Mouse (Mus musculus) right cerebral cortex, postnatal 25 days (tissue): ENCODE data around the gene Ddx58.

Experiments used
- DNase-seq: peaks from one replicate; pipeline ENCODE4 v3.0.0; 2022

Ddx58 gene

GRCm38 (mm10) chr4:40233062-40233664 is 6.5 kb downstream of the Ddx58 start:
- DNase-seq: no peak

GRCm38 (mm10) chr4:40229723-40230122 is 9.9 kb downstream of the Ddx58 start:
- DNase-seq: no peak

- DNase-seq: no peak
These were observed 11.7 kb downstream of the Ddx58 start for GRCm38 (mm10) chr4:40227886-40228285.

- DNase-seq: no peak
These were observed 12.5 kb downstream of the Ddx58 start for GRCm38 (mm10) chr4:40227131-40227530.

- no peak for DNase-seq
These were observed 13.5 kb downstream of the Ddx58 start for GRCm38 (mm10) chr4:40226095-40226494.

- no peak for DNase-seq
These were observed 17.6 kb downstream of the Ddx58 start for GRCm38 (mm10) chr4:40221876-40222585.

- DNase-seq: no peak
These were observed 18.4 kb downstream of the Ddx58 start for GRCm38 (mm10) chr4:40221004-40221760.

GRCm38 (mm10) chr4:40220437-40220836 is 19.2 kb downstream of the Ddx58 start:
- DNase-seq: no peak

GRCm38 (mm10) chr4:40218382-40218781 is 21.2 kb downstream of the Ddx58 start:
- no peak for DNase-seq

- no peak for DNase-seq
These were observed 21.7 kb downstream of the Ddx58 start for GRCm38 (mm10) chr4:40217910-40218309.

- no peak for DNase-seq
These were observed 27.5 kb downstream of the Ddx58 start for GRCm38 (mm10) chr4:40212177-40212576.

- no peak for DNase-seq
These were observed 31.9 kb downstream of the Ddx58 start for GRCm38 (mm10) chr4:40207701-40208100.

- DNase-seq: no peak
These were observed 34.3 kb downstream of the Ddx58 start for GRCm38 (mm10) chr4:40205231-40205903.

- DNase-seq: no peak
These were observed 35.3 kb downstream of the Ddx58 start for GRCm38 (mm10) chr4:40204374-40204773.

- DNase-seq: no peak
These were observed 37.4 kb downstream of the Ddx58 start for GRCm38 (mm10) chr4:40202205-40202604.

GRCm38 (mm10) chr4:40195336-40195735 is 44.3 kb downstream of the Ddx58 start:
- no peak for DNase-seq

- no peak for DNase-seq
These were observed 46.2 kb downstream of the Ddx58 start for GRCm38 (mm10) chr4:40193461-40193860.

GRCm38 (mm10) chr4:40192246-40192645 is 47.4 kb downstream of the Ddx58 start:
- DNase-seq: no peak

GRCm38 (mm10) chr4:40187956-40188355 is 51.7 kb downstream of the Ddx58 start:
- no peak for DNase-seq

GRCm38 (mm10) chr4:40184470-40184869 is 55.2 kb downstream of the Ddx58 start:
- DNase-seq: no peak

GRCm38 (mm10) chr4:40183781-40184180 is 55.8 kb downstream of the Ddx58 start:
- DNase-seq: no peak

GRCm38 (mm10) chr4:40182651-40183320 is 56.8 kb downstream of the Ddx58 start:
- peak; percentile 36 for DNase-seq

- no peak for DNase-seq
These were observed 57.9 kb downstream of the Ddx58 start for GRCm38 (mm10) chr4:40181681-40182080.
